Mouse (Mus musculus) colon, adult 2 months (tissue): Measurements from ENCODE around the gene Ppp1r12a. TPM values are rescaled to one million over a fixed set of nuclear protein-coding genes. Genes with fewer than 3 reads are reported as not detected.

Experiments
- polyA plus RNA-seq: library from polyadenylated mRNA; depleted of rRNA; stranded (reverse); fragments of >200 nt; gene quantifications from 2 replicates; pipeline ENCODE4 v1.2.3, GENCODE M21; 2012; rRNA removed

Gene Ppp1r12a
- 23.1 and 26.4 TPM in 2 replicates for polyA plus RNA-seq

GRCm38 (mm10) chr10:108161261-108162256, at the start of gene Ppp1r12a:
Gene Ppp1r12a, plus strand, starts transcription at chr10:108162193.

DNA sequence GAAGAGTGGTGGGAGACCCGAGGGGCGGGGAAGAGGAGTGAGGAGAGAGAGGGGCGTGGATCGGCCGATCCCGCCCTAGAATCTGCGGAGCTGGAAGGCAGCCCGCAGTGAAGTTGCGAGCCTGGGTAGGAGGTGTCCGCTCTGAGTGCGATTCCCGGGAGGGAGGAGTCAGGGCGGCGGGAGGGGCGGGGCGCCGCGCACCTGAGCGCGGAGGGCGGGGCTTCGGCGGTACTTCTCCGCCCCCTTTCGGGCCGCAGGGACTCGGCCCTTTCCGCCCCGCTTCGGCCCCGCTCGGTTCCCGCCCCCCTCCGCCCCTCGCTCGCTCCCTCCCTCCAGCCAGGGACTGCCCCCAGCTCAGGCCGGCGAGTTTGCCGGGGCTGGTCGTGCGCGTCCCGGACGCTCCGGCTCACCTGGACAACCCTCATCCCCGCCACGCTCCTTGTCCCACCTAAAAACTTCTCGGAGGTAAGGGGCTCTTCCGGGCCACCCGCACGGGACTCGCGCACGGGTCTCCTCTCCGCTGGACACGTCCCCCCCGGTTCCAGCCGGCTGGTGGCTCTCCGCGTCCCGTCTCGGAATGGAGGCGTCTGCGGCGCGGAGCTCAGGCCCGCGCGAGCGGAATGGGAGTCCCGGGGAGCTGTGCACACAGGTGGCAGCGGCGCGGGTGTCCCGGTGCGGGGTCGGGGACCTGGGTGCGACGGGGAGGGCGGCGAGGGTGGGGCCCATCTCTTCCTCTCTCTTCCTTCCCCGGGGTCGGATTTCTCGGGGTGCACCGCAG, 170.0 kb downstream of the Ppp1r12a start, which contains the start of gene Pawr:
Gene Pawr (plus strand): TSS at position 338 of the 778 bp plus-strand sequence.

Other genes starting within 250 kb of the Ppp1r12a start
- gene Pawr, start 169.9 kb downstream of the Ppp1r12a start, polyA plus RNA-seq = 70.2 and 71.6 TPM in 2 replicates